Mouse (Mus musculus): ENCODE data around the gene F7.

F7 gene

GRCm38 (mm10) chr8:13025487-13026224, at the start of gene F7:
F7 (plus strand) TSS chr8:13026034.
- DNase-seq: peak; percentile 12 to 21

DNA sequence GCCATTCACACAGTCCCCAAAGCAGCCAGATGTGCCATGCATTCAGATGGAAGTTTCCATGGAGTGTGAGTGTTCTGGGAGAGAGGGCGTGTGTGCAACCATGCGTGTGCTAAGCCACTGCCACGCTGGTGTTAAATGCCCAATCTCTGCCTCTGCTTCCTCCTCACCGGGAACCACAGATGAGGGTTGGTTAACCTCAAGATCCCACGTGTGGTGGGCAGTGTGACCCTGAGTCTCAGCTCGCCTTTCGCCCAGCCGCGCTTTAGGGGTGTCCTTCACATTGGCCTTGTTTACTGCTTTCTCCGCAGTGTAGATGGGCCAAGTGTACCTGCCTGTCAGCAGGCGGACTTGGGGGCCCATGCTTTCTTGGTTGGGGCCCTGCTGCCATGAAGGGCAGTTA, 49.5 kb upstream of the F7 start:
- DNase-seq: no peak

GRCm38 (mm10) chr8:12976723-12977122, 49.1 kb upstream of the F7 start:
- DNase-seq: no peak

DNA sequence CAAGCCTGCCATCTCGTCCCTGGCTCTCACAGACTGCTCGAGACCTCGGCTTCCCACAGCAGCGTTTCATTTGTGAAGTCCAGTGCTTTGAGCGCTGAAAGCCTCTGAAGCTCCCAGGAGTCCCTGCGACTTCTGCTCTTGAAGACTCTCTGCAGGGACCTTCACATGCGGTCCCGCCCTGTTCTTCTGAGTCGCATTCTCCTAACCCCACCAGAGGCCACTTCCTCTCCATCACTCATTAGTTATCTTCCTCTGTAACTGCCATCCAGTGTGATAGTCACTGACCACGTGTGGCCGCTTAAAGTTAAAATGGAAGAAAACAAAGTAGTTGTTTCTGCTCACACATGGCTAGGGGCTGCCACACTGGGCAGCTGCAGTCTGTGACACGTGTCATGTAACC, 48.5 kb upstream of the F7 start:
- no peak for DNase-seq

DNA sequence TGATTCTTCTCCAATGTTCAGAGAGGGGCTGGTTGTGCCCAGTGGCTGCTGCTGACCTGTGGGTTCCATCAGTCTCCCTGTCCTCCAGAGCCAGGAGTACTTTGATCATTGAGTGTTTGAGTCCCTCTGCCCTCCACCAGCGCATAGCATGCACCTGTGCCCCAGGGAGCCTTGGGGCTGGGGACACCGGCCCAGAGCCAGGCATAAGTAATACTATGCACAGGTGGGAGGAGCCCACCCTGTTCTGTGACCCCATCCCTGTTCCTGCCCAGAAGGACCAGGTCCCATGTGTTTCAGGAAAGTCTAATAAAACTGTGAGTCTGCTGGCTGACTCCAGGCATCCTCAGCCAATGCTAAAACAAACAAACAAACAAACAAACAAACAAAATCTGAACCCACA, 47.5 kb upstream of the F7 start:
- no peak for DNase-seq

DNA sequence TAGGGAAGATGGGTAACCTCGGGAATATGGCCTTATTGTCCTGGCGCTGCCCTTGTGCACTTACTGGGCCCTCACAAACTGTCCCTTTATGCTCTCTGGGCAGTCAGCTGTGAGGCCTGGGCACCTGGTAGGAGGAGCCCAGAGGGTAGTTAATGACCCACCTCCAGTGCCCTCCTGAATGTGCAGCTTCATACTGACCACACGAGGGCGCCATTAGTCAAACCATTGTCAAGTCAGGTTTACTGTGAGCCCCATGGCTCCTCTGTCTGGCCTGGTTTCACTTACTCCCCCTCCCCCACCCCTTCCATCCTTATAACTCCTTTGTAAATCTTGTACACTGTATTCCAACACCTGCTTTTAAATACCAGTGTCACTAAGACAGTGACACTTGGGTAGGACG, 47.1 kb upstream of the F7 start:
- DNase-seq: peak; percentile 75 to 76

DNA sequence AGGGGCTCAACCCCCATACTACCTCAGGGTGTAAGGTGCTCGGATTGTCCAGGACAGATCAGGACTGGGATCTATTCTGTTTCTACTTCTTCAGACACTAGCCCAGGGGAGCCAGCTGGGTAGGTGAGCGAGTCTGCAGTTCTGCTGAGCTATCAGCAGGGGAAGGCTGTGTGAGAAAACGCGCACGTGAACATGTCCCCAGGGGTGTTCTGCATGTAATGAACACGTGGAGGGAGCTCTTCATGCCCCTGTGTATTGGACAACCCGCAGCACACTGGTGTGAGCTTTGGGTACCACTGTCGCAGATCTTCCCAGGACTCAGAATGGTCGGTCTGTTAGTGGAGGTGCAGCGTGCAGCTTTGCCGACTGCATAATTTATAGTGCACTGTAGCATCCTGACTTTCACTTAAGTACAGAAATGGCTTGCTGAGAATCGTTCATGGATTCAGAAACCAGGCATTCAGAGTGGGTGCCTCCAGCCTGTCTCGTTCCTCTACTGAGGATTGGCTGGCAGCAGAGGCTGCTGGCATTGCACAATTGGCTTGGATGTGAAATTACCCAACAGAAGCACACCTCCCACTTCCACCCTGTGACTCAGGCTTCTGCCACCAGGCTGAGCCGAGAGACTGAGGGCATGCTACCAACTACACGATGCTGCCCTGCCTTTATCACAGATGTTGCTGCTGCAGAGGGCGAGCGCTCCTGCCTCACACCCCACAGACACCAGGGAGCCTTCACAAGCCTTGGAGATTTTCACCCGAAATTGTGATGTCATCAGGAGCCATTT, 42.0 kb upstream of the F7 start:
- DNase-seq: no peak

DNA sequence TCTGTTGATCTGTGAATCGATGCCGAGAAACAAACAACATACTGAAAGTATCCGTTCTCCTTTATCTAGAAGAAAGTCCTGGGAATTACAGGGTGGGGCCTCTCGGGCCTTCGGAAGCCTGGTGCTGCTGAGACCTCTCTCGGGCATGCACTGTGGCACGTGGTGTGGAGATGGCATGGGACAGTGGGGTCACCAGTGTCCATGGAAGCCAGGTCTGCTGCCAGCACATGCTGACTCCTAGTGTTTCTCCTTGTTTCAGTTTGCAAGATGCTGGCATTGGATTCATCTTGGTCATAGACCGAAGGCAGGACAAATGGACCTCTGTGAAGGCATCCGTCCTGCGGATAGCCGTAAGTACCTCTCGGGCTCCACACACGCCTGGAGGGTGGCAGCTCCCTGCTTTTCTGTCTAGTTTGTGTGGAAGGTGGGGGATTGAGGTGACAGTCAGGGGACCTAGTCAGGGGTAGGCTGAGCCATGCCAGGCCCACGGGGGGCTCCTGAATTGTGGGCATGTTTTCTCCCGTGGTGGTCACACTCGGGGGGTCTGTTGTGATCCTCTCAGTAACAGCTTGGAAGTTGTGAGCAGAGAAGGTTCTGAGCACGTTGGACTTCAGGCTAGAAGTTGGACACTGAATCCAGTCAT, 41.1 kb upstream of the F7 start:
- DNase-seq: no peak

DNA sequence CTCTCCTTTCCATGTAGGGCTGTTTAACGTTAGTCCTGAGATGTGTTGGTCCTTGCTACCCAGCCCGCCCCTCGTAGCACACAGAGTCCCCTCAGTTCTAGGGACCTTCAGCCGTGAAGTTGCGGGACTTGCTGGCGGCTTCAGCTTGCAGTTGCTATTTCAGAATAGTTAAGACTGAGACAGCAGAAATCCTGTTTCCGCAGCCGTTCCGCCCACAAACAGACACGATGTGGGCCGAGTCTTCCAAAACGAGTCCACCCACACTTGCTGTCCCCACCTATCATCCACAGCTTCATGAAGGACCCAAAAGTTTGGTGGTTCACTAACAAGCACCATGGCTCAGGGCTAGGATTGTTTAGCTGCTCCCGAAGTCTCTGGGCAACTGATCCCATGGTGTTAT, 40.6 kb upstream of the F7 start:
- no peak for DNase-seq

- DNase-seq: no peak
Observed at GRCm38 (mm10) chr8:12987571-12987970, 38.3 kb upstream of the F7 start.

DNA sequence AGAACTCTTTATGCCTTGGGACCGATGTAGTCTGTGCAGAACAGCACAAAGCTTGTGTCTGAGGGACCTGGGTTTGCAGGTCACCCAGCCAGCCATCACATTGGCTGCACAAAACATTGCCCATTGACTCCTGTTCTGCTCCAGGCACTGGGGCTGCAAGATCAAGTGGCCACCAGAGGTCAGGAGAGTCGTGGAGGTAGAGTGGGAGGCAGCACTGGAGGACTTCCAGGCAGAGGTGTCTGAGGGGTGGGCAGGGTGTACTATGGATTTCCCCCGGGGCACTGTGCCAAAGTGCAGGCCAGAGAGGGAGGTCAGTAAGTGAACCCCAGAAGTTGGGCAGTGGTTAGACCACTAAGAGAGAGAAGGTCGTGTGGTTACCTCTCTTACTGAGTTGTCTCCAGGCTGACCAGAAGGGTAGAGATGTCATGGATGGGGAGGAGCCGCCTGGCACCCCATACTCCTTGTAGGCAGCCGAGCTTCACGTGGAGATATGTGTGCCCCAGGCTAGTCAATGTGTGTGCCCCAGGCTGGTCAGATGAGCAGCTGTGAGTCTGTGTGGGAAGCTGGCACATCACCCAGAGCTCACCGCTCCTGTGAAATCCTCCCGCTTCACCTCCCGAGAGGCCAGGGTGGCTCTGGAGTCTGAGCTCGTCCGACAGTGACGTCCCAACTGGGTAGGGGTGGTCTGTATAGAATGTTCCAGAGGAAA, 37.0 kb upstream of the F7 start:
- no peak for DNase-seq

DNA sequence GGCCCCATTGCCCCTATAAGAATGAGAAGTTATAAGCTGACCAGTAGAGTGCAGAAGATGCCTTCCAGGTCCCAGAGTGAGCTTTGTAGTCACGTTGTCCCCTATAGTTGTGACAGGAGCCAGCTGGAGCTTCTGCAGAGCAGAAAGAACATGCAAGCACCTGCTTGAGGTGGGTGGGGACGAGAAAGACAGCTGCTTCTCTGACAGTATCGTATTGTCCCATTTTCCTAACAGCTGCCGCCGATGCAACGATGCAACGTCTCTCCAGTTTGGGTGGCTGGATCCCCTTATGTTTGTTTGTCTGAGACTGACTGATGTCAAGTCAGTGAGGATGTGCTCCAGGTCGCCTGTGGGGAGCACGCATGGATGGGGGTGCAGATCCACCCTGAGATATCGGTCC, 34.4 kb upstream of the F7 start:
- DNase-seq: no peak

DNA sequence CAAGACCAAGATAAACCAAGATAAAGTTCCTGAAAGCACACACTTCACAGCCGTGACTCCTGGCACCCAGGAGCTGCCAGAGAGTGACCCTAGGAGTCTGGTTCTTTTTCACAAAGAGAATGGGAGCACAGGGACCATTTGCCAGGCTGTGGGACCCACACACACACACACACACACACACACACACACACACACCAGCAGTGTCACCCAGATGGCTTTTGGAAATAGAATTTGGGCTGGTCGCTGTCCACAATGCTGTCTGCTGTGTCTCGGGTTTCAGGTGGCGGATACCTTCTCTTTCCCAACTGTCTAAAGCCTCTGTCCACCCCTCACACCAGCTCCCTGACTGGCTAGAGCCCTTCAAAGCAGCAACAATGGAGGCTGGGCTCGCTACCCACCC, 31.4 kb upstream of the F7 start:
- no peak for DNase-seq

DNA sequence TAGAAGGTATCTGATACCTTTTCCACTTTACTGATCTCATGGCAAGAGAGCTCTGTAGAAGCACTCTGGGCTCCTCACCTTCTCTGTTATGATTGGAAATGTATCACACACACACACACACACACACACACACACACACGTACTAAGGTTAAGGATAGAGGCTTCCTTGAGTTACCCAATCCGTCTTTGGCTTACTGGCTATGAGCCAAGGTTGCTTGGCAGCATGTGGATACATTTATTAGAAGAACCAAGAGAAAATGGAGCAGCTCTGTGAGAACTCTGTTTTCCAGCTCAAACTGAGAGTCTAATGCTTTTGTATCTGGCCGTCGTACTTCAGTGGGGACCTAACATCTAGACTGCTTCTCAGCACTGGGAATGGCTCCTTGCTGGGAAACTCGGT, 30.4 kb upstream of the F7 start:
- no peak for DNase-seq

- no peak for DNase-seq
Observed at GRCm38 (mm10) chr8:12996831-12997275, 29.0 kb upstream of the F7 start.

GRCm38 (mm10) chr8:12998331-12998730, 27.5 kb upstream of the F7 start:
- no peak for DNase-seq

- no peak for DNase-seq
Observed at GRCm38 (mm10) chr8:12999793-13000192, 26.0 kb upstream of the F7 start.

GRCm38 (mm10) chr8:13007458-13007857, 18.4 kb upstream of the F7 start:
- no peak for DNase-seq

- peak in 1 of 2 experiments; percentile 5 for DNase-seq
Observed at GRCm38 (mm10) chr8:13010313-13010712, 15.5 kb upstream of the F7 start.

DNA sequence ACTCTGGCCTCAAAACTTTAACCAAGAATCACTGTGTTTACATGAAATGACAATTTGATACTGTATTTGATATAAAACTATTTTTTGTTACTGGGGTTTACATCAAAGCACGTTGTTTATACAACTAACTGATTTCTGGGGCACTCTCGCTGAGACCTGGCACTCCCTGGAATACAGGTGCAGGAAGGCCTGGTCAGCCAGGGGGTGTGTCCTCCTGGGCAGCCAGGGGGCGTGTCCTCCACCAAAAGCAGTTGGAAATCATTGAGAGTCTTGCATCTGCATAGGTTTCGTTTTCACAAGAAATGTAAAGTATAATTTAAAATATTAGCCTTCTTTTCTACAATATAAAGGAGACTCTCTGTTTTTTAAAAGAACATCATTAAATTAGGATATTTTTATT, 6.3 kb upstream of the F7 start:
- DNase-seq: no peak

- no peak for DNase-seq
Observed at GRCm38 (mm10) chr8:13021830-13022229, 4.0 kb upstream of the F7 start.

DNA sequence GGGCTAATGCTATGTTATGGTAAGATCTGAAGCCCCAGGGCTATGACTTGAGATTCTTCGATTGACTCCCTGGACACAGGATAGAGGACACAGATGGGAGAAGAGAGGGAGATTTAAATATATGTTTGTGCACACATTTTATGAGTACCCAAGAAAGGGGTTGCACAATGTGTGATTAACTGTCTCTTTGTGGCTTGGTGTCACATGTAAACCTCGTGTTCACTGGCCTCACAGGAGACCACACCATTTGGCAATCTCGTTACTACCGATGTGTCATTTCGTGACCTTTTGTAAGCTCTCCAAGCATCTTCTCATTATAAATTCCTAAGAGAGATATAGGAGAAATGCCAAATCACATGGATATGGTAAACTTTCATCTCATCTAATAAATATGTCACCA, 1.8 kb downstream of the F7 start:
- DNase-seq: no peak

DNA sequence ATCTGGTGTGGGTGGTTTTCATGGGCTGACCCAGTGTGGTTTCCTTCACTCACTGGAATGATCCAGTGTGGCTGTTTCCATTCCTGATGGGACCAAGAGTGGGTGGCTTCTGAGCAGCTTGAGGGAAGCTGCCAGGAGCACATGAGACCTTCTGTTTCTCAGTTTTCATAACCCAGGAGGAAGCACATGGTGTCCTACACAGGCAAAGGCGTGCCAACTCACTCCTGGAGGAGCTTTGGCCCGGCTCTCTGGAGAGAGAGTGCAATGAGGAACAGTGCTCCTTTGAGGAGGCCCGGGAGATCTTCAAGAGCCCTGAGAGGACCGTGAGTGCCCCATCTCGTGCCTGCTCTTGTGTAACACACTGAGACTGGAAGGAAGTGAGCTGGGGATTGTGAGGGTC, 2.6 kb downstream of the F7 start:
- DNase-seq: no peak
